Mouse (Mus musculus): Measurements from ENCODE around the gene 4930596D02Rik.

The 4930596D02Rik gene

DNA sequence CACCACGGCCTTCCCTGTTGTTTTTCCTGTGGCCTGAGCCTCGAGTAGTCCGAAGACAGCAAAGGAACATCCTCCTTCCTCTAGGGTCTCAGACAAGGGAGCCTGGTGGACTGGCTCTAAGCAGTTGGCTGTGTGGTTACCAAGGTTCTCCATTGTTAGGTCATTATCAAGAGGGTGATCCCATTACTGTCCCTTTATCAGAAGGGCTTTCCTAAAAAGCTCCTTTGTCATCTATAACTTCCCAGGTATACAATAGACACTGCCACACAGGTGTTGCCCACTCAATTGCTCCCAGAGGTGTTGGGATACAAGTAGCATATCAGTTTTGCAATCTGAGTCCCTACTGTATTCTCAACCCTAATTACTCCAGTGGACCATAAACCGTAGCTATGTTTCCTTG, at the start of gene 4930596D02Rik:
4930596D02Rik (minus strand) TSS at position 101 of the 400 bp plus-strand sequence.
- DNase-seq, result no peak

DNA sequence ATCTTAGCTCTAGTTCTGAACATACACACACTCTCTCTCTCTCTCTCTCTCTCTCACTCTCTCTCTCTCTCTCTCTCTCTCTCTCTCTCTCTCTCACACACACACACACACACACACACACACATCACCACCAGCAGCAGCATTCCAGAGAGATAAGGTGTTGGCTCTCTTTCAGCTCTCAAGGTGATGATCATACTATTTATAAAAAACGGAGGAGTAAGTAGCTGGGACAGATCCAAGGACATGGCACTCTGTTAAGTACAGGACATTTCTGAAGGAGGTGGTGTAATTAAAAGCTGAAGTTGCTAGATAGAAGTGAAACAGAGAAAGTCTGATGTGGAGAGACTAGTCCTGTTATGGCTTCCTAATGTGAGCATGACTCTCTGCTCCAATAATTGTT, 41.5 kb upstream of the 4930596D02Rik start:
- DNase-seq, result no peak

DNA sequence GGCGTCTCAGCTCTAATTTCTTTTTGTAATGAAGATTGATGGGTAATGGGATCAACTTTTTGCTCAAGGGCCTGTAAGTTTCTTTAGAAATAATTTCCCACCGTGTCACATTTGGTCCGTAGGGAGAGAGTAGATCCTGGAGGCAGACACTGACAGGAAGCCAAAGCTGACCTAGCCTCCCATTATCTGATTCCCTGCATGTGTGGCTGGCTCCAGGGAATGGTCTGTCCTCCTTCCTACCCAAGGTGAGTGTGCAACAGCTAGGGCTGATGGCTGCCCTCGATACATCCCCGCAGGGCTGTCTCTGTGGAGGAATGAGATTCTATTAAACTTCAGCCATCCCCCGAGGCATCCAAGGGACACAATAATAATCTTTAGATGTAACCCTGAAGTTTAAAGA, 33.5 kb upstream of the 4930596D02Rik start:
- no peak for DNase-seq

DNA sequence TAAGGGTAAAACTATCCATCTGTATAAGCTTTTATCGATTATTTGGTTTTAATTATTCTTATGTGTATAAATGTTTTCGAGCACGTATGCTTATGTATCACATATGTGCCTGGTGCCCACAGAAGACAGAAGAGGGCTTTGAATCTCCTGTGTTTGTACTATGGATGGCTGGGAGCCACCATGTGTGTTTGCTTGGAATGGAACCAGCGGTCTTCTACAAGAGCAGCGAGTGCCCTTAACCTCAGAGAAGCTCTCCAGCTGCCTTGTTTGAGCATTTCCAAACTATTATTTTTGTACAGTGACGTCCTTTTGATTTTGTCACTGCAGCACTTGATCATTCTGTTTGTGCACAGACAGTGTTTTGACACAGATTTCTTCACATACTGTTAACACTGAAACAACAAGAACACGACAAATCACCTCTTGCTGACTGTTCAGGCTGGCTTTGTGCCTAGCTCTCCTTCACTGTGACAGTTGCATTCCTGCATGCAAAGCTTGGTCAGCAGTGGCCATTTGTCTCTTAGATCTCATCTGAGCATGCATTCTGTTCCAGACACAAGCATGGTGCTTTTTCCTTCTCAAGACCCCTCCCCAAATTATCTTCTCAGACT, 30.4 kb upstream of the 4930596D02Rik start:
- no peak for DNase-seq

DNA sequence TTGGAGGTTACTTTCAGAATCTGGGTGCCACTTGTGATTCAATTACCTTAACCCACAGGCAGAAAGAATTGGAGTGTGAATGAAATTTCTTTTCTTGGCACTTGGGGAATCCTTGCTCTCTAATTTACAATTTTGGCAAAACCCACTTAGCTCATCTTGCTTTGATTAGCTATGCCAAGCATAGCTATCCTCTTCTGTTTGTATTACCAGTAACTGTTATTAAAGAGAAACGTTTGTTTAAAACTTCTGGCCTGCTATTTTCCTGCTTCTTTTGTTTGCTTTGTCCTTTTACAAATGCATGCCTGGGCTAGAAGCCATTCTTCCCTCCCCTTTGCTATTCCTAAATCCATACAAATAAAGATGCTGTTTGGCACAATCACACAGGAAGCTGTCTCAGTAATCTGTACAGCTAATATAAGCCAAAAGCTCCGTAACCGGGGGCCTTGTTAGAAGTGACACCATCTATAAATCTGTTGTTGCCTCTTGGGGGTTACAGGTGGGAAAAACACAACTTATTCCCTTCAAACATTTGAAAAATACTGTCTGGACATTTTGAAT, 19.0 kb downstream of the 4930596D02Rik start:
- no peak for DNase-seq

DNA sequence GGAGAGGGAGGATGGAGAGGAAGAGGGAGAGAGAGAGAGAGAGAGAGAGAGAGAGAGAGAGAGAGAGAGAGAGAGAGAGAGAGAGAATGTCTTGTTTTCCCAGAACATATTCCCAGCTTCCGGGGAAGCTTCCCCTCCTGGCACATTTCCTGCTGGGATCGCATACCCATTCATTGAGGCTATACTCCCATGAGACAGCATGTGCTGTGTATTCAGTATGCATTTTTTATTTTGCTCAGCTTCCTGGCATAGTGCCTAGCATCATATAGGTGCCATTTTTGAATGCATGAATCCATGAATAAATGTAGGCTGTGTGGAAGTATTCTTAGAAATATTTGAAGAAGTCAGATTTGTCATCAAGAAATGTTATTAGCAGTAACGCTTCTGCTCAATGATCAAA, 31.7 kb downstream of the 4930596D02Rik start:
- no peak for DNase-seq

DNA sequence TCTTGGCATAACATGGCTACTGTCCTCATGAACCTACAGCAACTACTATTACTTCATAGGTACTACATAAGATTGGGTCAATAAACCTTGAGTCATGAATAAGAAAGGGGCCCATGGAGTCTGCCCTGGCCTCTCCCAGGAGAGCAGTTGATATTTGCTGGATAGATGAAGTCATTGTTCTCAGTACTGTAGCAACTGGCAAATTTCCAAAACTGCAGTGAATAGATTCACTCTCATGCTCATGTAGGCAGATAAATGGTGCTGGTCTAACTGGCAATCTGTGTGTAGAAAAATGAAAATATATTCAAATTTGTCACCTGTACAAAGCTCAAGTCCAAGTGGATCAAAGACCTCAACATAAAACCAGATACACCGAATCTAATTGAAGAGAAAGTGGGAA, 38.5 kb downstream of the 4930596D02Rik start:
- DNase-seq, result no peak
